Mouse (Mus musculus): ENCODE measurements around the gene Nek5. TPM values are rescaled to one million over a fixed set of nuclear protein-coding genes. Genes with fewer than 3 reads are reported as not detected.

Gene Nek5
- total and polyA plus RNA-seq, 3 experiments, result 0.04 TPM; not detected in 2

DNA sequence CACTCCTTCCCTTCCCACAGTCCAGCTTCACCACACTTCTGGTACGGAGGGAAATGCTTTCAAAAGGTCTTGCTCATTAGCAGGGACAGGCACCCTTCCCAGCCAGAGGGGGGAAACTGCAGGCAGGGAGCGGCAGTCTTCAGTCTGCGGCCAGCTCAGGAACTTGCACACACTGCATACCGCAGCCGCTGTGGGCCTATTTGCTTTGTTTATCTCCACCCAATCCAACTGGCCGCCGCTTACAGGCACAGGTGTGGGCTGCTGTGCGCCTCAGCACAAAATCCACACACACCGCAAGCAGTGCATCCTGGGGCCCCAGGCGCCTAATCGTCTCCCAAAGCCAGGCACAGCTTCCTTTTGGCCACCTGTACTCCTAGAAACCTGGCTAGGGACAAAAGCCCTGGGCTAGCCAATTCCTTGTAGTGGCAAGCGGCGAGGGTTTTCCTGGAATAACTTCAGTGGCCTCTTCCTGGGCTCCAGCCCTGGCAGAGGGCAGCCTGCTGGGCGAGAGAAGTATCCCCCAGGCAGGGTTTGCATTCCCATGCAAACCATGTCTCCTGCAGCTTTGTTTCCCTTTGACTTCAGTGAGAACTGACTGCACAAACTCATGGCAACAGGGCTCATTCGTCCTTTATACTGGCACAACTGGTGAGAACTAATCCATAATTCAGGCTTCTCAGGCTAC is 85.2 kb downstream of the Nek5 start:
- Histone ChIP-seq H3K27ac (ENCODE audit: control insufficient read depth, low read depth, low read length) (no peak overlapping the region), H3K9me3 (replicated peaks; ENCODE audit: insufficient read depth, low read length) (no peaks in the 10 kb centered on the region), H3K36me3 (ENCODE audit: control insufficient read depth in 1 of 2, insufficient read depth in 2 of 2, low read length in 2 of 2) (peaks cover 0 to 6% of the 10 kb centered on the region in 2 experiments; a peak in 2 of 4 replicates), H3K4me3 (ENCODE audit: control insufficient read depth in 1 of 2, insufficient read depth in 1 of 2, low read depth in 2 of 2, low read length in 2 of 2) (no peak overlapping the region), H3K27me3 (ENCODE audit: control insufficient read depth in 1 of 2, insufficient read depth in 2 of 2, low read length in 2 of 2) (no peaks in the 10 kb centered on the region), H3K9ac (ENCODE audit: control insufficient read depth, low read depth, low read length, poor library complexity, severe bottlenecking) (no peak overlapping the region), H3K79me2 (ENCODE audit: control insufficient read depth, insufficient read depth, low read length, poor library complexity) (peaks cover 47% of the 10 kb centered on the region), H3K4me1 (ENCODE audit: control insufficient read depth in 1 of 2, insufficient read depth in 2 of 2, low read length in 2 of 2) (no peaks in the 10 kb centered on the region)
- no peak for TF ChIP-seq MYC (IDR thresholded peaks at IDR 0.05; ENCODE audit: low read depth, low read length)
- TF ChIP-seq EP300 (IDR thresholded peaks at IDR 0.05; ENCODE audit: low read depth in 1 of 2, low read length in 2 of 2), result no peak
- no peak for TF ChIP-seq MYB (IDR thresholded peaks at IDR 0.05; ENCODE audit: low read depth, low read length)
- no peak for TF ChIP-seq E2F4 (IDR thresholded peaks at IDR 0.05; ENCODE audit: borderline replicate concordance, low read depth, low read length)
- no peak for TF ChIP-seq MAZ (IDR thresholded peaks at IDR 0.05; ENCODE audit: low read depth, low read length)
- no peak for TF ChIP-seq NELFE (IDR thresholded peaks at IDR 0.05; ENCODE audit: low read depth, low read length)
- no peak for TF ChIP-seq SIN3A (IDR thresholded peaks at IDR 0.05; ENCODE audit: low read length)
- TF ChIP-seq ZKSCAN1 (IDR thresholded peaks at IDR 0.05; ENCODE audit: low read depth, low read length), result no peak
- TF ChIP-seq GATA1 (IDR thresholded peaks at IDR 0.05; ENCODE audit: low read depth, low read length), result no peak
- no peak for TF ChIP-seq SMC3 (IDR thresholded peaks at IDR 0.05; ENCODE audit: low read depth, low read length)
- TF ChIP-seq ZMIZ1 (IDR thresholded peaks at IDR 0.05; ENCODE audit: low read depth, low read length), result no peak
- TF ChIP-seq RCOR1 (IDR thresholded peaks at IDR 0.05; ENCODE audit: low read depth, low read length), result no peak
- no peak for TF ChIP-seq TBP (IDR thresholded peaks at IDR 0.05; ENCODE audit: low read depth, low read length)
- TF ChIP-seq POLR2AphosphoS5 (IDR thresholded peaks at IDR 0.05; ENCODE audit: borderline replicate concordance, low read depth, low read length), result no peak
- DNase-seq (ENCODE audit: low read depth, low spot score), result no peak

DNA sequence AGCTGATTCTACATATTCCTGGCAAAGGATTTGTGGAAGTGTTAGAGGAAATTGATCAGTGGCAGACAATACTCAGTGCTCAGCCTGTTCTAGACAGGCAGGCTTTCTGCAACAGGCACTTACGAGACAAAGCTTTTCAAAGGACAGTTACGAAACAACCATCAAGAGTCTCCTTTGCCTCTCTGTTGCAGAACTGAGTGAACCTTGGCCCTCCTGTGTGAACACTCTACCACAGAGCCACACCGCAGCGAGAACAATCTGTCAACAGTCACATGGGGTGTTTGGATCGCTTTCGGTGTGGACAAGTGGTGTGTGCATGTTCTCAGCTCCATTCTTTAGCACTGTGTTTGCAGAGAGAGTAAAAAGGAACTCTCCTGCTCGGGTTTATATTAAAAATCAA is 87.8 kb downstream of the Nek5 start:
- H3K27me3 ChIP-seq (ENCODE audit: control insufficient read depth in 1 of 2, insufficient read depth in 2 of 2, low read length in 2 of 2), result no peaks in the 10 kb centered on the region
- no peaks in the 10 kb centered on the region for H3K4me1 ChIP-seq (ENCODE audit: control insufficient read depth in 1 of 2, insufficient read depth in 2 of 2, low read length in 2 of 2)
- H3K36me3 ChIP-seq (ENCODE audit: control insufficient read depth in 1 of 2, insufficient read depth in 2 of 2, low read length in 2 of 2), result peaks cover 0 to 6% of the 10 kb centered on the region in 2 experiments; a peak in 2 of 4 replicates
- H3K79me2 ChIP-seq (ENCODE audit: control insufficient read depth, insufficient read depth, low read length, poor library complexity), result peaks cover 40% of the 10 kb centered on the region
- no peak overlapping the region for H3K27ac ChIP-seq (ENCODE audit: control insufficient read depth, low read depth, low read length)
- no peak overlapping the region for H3K4me3 ChIP-seq (ENCODE audit: control insufficient read depth in 1 of 2, insufficient read depth in 1 of 2, low read depth in 2 of 2, low read length in 2 of 2)
- no peak overlapping the region for H3K9ac ChIP-seq (ENCODE audit: control insufficient read depth, low read depth, low read length, poor library complexity, severe bottlenecking)
- no peaks in the 10 kb centered on the region for H3K9me3 ChIP-seq (replicated peaks; ENCODE audit: insufficient read depth, low read length)
- DNase-seq (ENCODE audit: low read depth, low spot score), result no peak
- TF ChIP-seq TCF12 (IDR thresholded peaks at IDR 0.05; ENCODE audit: low read depth, low read length), result no peak

DNA sequence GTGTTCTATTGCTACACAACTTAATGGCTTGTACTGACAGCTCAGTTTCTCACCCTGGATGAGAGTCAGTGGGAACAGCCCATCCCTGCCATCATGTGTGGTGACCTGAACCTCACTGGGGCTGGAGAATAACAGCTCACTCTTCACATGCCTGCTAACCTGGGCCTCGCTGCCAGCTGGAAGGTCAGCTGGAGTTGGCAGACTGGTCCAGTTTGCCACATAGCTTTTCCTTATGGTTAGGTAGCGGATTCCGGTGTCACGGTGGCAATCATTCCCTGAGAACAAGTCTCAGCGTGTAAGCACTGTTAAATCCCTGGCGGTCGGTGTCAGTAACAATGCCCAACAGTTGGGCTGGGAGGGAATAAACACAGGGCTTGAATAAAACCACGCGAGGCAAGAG is 88.7 kb downstream of the Nek5 start:
- Histone ChIP-seq H3K4me3 (ENCODE audit: control insufficient read depth in 1 of 2, insufficient read depth in 1 of 2, low read depth in 2 of 2, low read length in 2 of 2) (no peak overlapping the region), H3K36me3 (ENCODE audit: control insufficient read depth in 1 of 2, insufficient read depth in 2 of 2, low read length in 2 of 2) (peaks cover 0 to 12% of the 10 kb centered on the region in 2 experiments; a peak in 2 of 4 replicates), H3K27ac (ENCODE audit: control insufficient read depth, low read depth, low read length) (no peak overlapping the region)

More for the DNA sequence above, 88.7 kb downstream of the Nek5 start:
- H3K27me3 ChIP-seq (ENCODE audit: control insufficient read depth in 1 of 2, insufficient read depth in 2 of 2, low read length in 2 of 2), result no peaks in the 10 kb centered on the region
- no peaks in the 10 kb centered on the region for H3K4me1 ChIP-seq (ENCODE audit: control insufficient read depth in 1 of 2, insufficient read depth in 2 of 2, low read length in 2 of 2)
- H3K9ac ChIP-seq (ENCODE audit: control insufficient read depth, low read depth, low read length, poor library complexity, severe bottlenecking), result no peak overlapping the region
- no peak for DNase-seq (ENCODE audit: low read depth, low spot score)
- peaks cover 35% of the 10 kb centered on the region for H3K79me2 ChIP-seq (ENCODE audit: control insufficient read depth, insufficient read depth, low read length, poor library complexity)
- no peaks in the 10 kb centered on the region for H3K9me3 ChIP-seq (replicated peaks; ENCODE audit: insufficient read depth, low read length)
- TF ChIP-seq MXI1 (IDR thresholded peaks at IDR 0.05; ENCODE audit: low read depth, low read length), result no peak
- TF ChIP-seq NRF1 (IDR thresholded peaks at IDR 0.05; ENCODE audit: insufficient read depth, low read depth, low read length, poor library complexity, severe bottlenecking), result no peak
- TF ChIP-seq NELFE (IDR thresholded peaks at IDR 0.05; ENCODE audit: low read depth, low read length), result no peak

All from MEL (cell line).